10 mouse cellular contexts compared by ENCODE assay signal in genomic region chr11:79054161-79055152, GRCm38 (mm10).
DNase-seq lines count a peak whose midpoint lies in the region; ATAC-seq and TF ChIP-seq lines count a peak whose summit lies in the region.
"Had no signal": no experiment of that assay in that cellular context is flagged by ENCODE, and none has a peak within 500 bp of the region (broad histone marks: within the 10 kb centered on the region; RNA-seq: fewer than 3 reads in every experiment).

No protein-coding gene starts in this region.

- no peak overlapping the region for H3K4me2 ChIP-seq in embryonic facial prominence, embryonic 12.5 days (replicated peaks)
- no peak overlapping the region for H3K4me2 ChIP-seq in limb, embryonic 14.5 days (replicated peaks; ENCODE audit: low read depth, low read length, severe bottlenecking)
- H3K4me2 ChIP-seq in forebrain, embryonic 15.5 days (replicated peaks), result no peak overlapping the region

- intact Hi-C loops in gastrocnemius, adult 2 months (cut with DNase I), result no loop called here
- intact Hi-C loops in gastrocnemius, postnatal 14 days (cut with DNase I; ENCODE audit: low total_unique reads), result no loop called here

- no peak for TF ChIP-seq CTCF in gastrocnemius, adult 2 months (IDR thresholded peaks at IDR 0.05)

- whole genome bisulfite sequencing in embryonic facial prominence, embryonic 12.5 days, result 58% methylated on average over 9 of the region's 9 CpGs
- 65% methylated on average over 9 of the region's 9 CpGs for WGBS in limb, embryonic 14.5 days
- WGBS in forebrain, embryonic 15.5 days, result 81% methylated on average over 9 of the region's 9 CpGs

- H3K9me3 ChIP-seq in embryonic facial prominence, embryonic 12.5 days, result no peaks in the 10 kb centered on the region
- H3K9me3 ChIP-seq in limb, embryonic 14.5 days (ENCODE audit: control insufficient read depth, low read length), result no peaks in the 10 kb centered on the region
- H3K9me3 ChIP-seq in forebrain, embryonic 15.5 days, result no peaks in the 10 kb centered on the region

- peak; percentile 45 for DNase-seq in gastrocnemius, adult 2 months
- DNase-seq in gastrocnemius, postnatal 14 days, result no peak
- peak; percentile 31 for DNase-seq in 416B (ENCODE audit: low read depth)
- DNase-seq in limb, embryonic 14.5 days (ENCODE audit: low spot score), result peak; percentile 16
- DNase-seq in urinary bladder, postnatal 10 days (ENCODE audit: low spot score), result no peak
- no peak for DNase-seq in natural killer cell, adult 2 months (ENCODE audit: low spot score in 2 of 2)
- DNase-seq: adrenal gland, postnatal 36 days; kidney, postnatal 25 days had no signal

- peak overlapping the region; percentile 52 for H3K4me3 ChIP-seq in gastrocnemius, adult 2 months
- no peak overlapping the region for H3K4me3 ChIP-seq in embryonic facial prominence, embryonic 12.5 days
- no peak overlapping the region for H3K4me3 ChIP-seq in limb, embryonic 14.5 days (replicated peaks; ENCODE audit: low read length)
- no peak overlapping the region for H3K4me3 ChIP-seq in forebrain, embryonic 15.5 days

- no peak for TF ChIP-seq POLR2A in limb, embryonic 14.5 days (IDR thresholded peaks at IDR 0.05; ENCODE audit: borderline replicate concordance, extremely low read depth, insufficient read depth, insufficient read length)

- H3K4me1 ChIP-seq in embryonic facial prominence, embryonic 12.5 days, result peaks cover 32% of the 10 kb centered on the region
- peaks cover 35% of the 10 kb centered on the region for H3K4me1 ChIP-seq in limb, embryonic 14.5 days (ENCODE audit: control insufficient read depth, insufficient read depth, low read length)
- H3K4me1 ChIP-seq in forebrain, embryonic 15.5 days, result peaks cover 16% of the 10 kb centered on the region; the same call in 1 of the 2 replicates

- H3K27me3 ChIP-seq in embryonic facial prominence, embryonic 12.5 days, result no peaks in the 10 kb centered on the region
- H3K27me3 ChIP-seq in limb, embryonic 14.5 days (ENCODE audit: control insufficient read depth, insufficient read depth, low read length), result no peaks in the 10 kb centered on the region
- H3K27me3 ChIP-seq in forebrain, embryonic 15.5 days, result no peaks in the 10 kb centered on the region

- H3K36me3 ChIP-seq in embryonic facial prominence, embryonic 12.5 days, result no peaks in the 10 kb centered on the region
- H3K36me3 ChIP-seq in limb, embryonic 14.5 days (ENCODE audit: control insufficient read depth, insufficient read depth, low read length), result no peaks in the 10 kb centered on the region
- H3K36me3 ChIP-seq in forebrain, embryonic 15.5 days, result no peaks in the 10 kb centered on the region

- H3K27ac ChIP-seq in gastrocnemius, adult 2 months, result peak overlapping the region; percentile 96
- H3K27ac ChIP-seq in embryonic facial prominence, embryonic 12.5 days, result peak overlapping the region; percentile 73
- H3K27ac ChIP-seq in limb, embryonic 14.5 days (replicated peaks; ENCODE audit: low read depth, low read length), result peak overlapping the region; percentile 67
- H3K27ac ChIP-seq in forebrain, embryonic 15.5 days (replicated peaks), result no peak overlapping the region

- H3K9ac ChIP-seq in embryonic facial prominence, embryonic 12.5 days, result no peak overlapping the region
- no peak overlapping the region for H3K9ac ChIP-seq in limb, embryonic 14.5 days (ENCODE audit: low read depth, low read length, severe bottlenecking)
- H3K9ac ChIP-seq in forebrain, embryonic 15.5 days (replicated peaks), result no peak overlapping the region

- ATAC-seq in embryonic facial prominence, embryonic 12.5 days (ENCODE audit: insufficient number of reproducible peaks, insufficient read depth, low FRiP score, low TSS enrichment), result peak; percentile 38; the same call in 1 of the 2 replicates
- peak; percentile 78 for ATAC-seq in limb, embryonic 14.5 days (ENCODE audit: low FRiP score, low read depth)
- no peak for ATAC-seq in forebrain, embryonic 15.5 days (replicated peaks)

Comparison
In these comparisons a context has a peak if more than half of its experiments do, and no peak if none do; other contexts are left out.
1. DNase-seq: peak in gastrocnemius, adult 2 months (single experiment), 416B (single experiment) and limb, embryonic 14.5 days (single experiment); none in gastrocnemius, postnatal 14 days (single experiment), urinary bladder, postnatal 10 days (single experiment) and natural killer cell, adult 2 months (0 of 2).